Mouse (Mus musculus): ENCODE measurements at regions not wholly inside any gene's neighbourhood (a gene's known extent, or its start where the extent isn't known, plus 50 kb on each side); places are given as distances from the start of the nearest gene placed in this dataset.

GRCm38 (mm10) chr13:35469361-35470198 is 190.1 kb upstream of the Cdyl start:
- TF ChIP-seq HCFC1 (IDR thresholded peaks at IDR 0.05; ENCODE audit: low read depth, low read length) = no peak
- TF ChIP-seq POLR2A (IDR thresholded peaks at IDR 0.05; ENCODE audit: low read depth, low read length) = no peak
- no peak for TF ChIP-seq EP300 (IDR thresholded peaks at IDR 0.05; ENCODE audit: low read length)
- no peak for TF ChIP-seq CTCF (conservative IDR thresholded peaks at IDR 0.05 in 1 of 2, IDR thresholded peaks at IDR 0.05 in 1 of 2; ENCODE audit: low read depth in 2 of 2, low read length in 2 of 2)
- TF ChIP-seq MYC (IDR thresholded peaks at IDR 0.05; ENCODE audit: low read depth, low read length) = no peak
- no peak for TF ChIP-seq KAT2A (IDR thresholded peaks at IDR 0.05; ENCODE audit: insufficient replicate concordance, low read length)

Measured in CH12.LX (cell line).